Mouse (Mus musculus): Measurements from ENCODE around the gene Ap3s2.

DNA sequence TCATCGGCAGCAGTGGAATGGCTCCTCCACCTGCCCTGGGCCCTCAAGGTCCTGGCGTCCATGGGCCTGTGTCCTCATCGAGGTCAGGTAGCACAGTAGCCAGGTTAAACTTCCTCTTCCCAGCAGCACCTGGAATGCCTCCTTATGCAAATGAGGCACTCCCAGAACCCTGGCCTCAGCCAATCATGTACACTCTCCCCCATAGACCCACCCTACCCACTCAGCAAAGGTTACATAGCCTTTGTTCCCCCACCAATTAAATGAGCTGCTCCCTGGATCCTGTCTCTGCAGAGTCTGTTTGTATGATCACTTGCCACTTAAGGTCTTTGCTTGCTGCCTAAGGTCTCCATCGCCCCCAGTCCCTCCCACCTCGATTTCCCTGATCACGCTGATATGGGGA lies 47.9 kb upstream of the Ap3s2 start:
- TF ChIP-seq CTCF (IDR thresholded peaks at IDR 0.05; ENCODE audit: control insufficient read depth, insufficient read depth, low read length) (no peak), POLR2A (IDR thresholded peaks at IDR 0.05; ENCODE audit: borderline replicate concordance, control insufficient read depth, low read depth, low read length) (no peak)

Measured in bone marrow, adult 2 months (tissue).